Mouse (Mus musculus): ENCODE data around the gene Asna1. TPM values are rescaled to one million over a fixed set of nuclear protein-coding genes. Genes with fewer than 3 reads are reported as not detected.

Gene Asna1
- polyA plus RNA-seq, 1 experiment from 2014 or later, result 103 TPM

GRCm38 (mm10) chr8:84969241-84970134 lies 55.6 kb downstream of the Asna1 start, which contains the start of the genes Gm49661, Prdx2 and Rnaseh2a:
Gene Gm49661, minus strand, starts transcription at chr8:84969433.
Gene Prdx2, plus strand, starts transcription at chr8:84969587.
Gene Rnaseh2a, minus strand, starts transcription at chr8:84969767.
- Histone ChIP-seq H3K4me3 (ENCODE audit: low read depth, low read length) (peak within 1 kb of the TSS; percentile 62), H3K9me3 (ENCODE audit: control insufficient read depth, low read length) (no peaks in the 10 kb centered on the region), H3K36me3 (ENCODE audit: control insufficient read depth, insufficient read depth, low read length) (peaks cover 31% of the 10 kb centered on the region), H3K27ac (ENCODE audit: low read depth, low read length) (peak within 1 kb of the TSS; percentile 96), H3K4me1 (replicated peaks; ENCODE audit: control insufficient read depth, insufficient read depth, low read length) (peaks cover 62% of the 10 kb centered on the region), H3K9ac (ENCODE audit: low read depth, low read length) (peak within 1 kb of the TSS; percentile 90), H3K27me3 (replicated peaks; ENCODE audit: control insufficient read depth, insufficient read depth, low read length) (no peaks in the 10 kb centered on the region), H3K4me2 (peak within 1 kb of the TSS; percentile 99)
- under 1% methylated on average over 56 of the region's 56 CpGs for WGBS
- peak; percentile 53 for ATAC-seq (replicated peaks; ENCODE audit: low FRiP score)
- DNase-seq (ENCODE audit: low spot score), result peak; percentile 90

DNA sequence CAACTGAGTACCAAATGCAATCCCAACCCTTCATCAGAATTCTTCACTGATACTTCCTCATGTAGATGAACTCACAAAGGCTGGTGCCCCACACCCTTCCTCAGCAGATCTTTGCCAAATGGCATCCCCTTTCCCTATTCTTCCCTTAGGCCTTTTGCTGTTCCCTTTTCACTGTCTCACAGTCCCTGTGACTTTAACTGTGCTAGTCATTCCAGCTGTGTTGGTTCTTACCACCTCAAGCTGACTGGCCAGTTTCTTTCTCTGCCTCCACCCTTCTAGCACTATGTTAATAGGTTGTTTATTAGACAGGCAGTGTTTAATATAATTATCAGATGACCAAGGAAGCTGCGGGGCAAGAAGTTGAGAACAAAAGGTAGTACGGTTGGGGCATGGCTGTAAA lies 56.4 kb downstream of the Asna1 start:
- peak overlapping the region; percentile 62 for H3K4me3 ChIP-seq (ENCODE audit: low read depth, low read length)
- no peaks in the 10 kb centered on the region for H3K27me3 ChIP-seq (replicated peaks; ENCODE audit: control insufficient read depth, insufficient read depth, low read length)
- H3K9me3 ChIP-seq (ENCODE audit: control insufficient read depth, low read length), result no peaks in the 10 kb centered on the region
- ATAC-seq (replicated peaks; ENCODE audit: low FRiP score), result no peak
- H3K36me3 ChIP-seq (ENCODE audit: control insufficient read depth, insufficient read depth, low read length), result peaks cover 24% of the 10 kb centered on the region
- peak overlapping the region; percentile 96 for H3K27ac ChIP-seq (ENCODE audit: low read depth, low read length)
- H3K4me2 ChIP-seq, result peak overlapping the region; percentile 99
- peaks cover 65% of the 10 kb centered on the region for H3K4me1 ChIP-seq (replicated peaks; ENCODE audit: control insufficient read depth, insufficient read depth, low read length)
- H3K9ac ChIP-seq (ENCODE audit: low read depth, low read length), result peak overlapping the region; percentile 90
- DNase-seq (ENCODE audit: low spot score), result no peak
- 12% methylated on average over 2 of the region's 2 CpGs for WGBS

Small RNA genes lying within 50 kb of the gene (microRNA-seq; reads per million reads assigned to microRNA genes)
- 2.8 reads per million for gene Mir7070 (ENCODE audit: borderline number of aligned reads)

Other genes starting within 250 kb of the Asna1 start
- gene Nfix, start 224.9 kb downstream of the Asna1 start, polyA plus RNA-seq (2014; fragmentation: Nextera tagmentation; extraction: Ambion mirVana), result 5.0 and 7.1 TPM in 2 replicates
- gene Dand5, start 202.5 kb downstream of the Asna1 start, polyA plus RNA-seq (2014; fragmentation: Nextera tagmentation; extraction: Ambion mirVana), result 4.5 and 4.9 TPM in 2 replicates
- 87.8 and 90.6 TPM in 2 replicates for gene Gadd45gip1, start 193.8 kb downstream of the Asna1 start, polyA plus RNA-seq (2014; fragmentation: Nextera tagmentation; extraction: Ambion mirVana)
- 188 and 191 TPM in 2 replicates for gene Rad23a, start 184.6 kb downstream of the Asna1 start, polyA plus RNA-seq (2014; fragmentation: Nextera tagmentation; extraction: Ambion mirVana)
- gene Calr, start 178.3 kb downstream of the Asna1 start, polyA plus RNA-seq (2014; fragmentation: Nextera tagmentation; extraction: Ambion mirVana), result 860 and 893 TPM in 2 replicates
- 130 TPM in 2 replicates for gene Farsa, start 168.3 kb downstream of the Asna1 start, polyA plus RNA-seq (2014; fragmentation: Nextera tagmentation; extraction: Ambion mirVana)
- gene Syce2, start 153.2 kb downstream of the Asna1 start, polyA plus RNA-seq (2014; fragmentation: Nextera tagmentation; extraction: Ambion mirVana), result 144 and 160 TPM in 2 replicates
- 53.5 and 56.7 TPM in 2 replicates for gene Gcdh, start 131.4 kb downstream of the Asna1 start, polyA plus RNA-seq (2014; fragmentation: Nextera tagmentation; extraction: Ambion mirVana)
- gene Klf1, start 123.4 kb downstream of the Asna1 start, polyA plus RNA-seq (2014; fragmentation: Nextera tagmentation; extraction: Ambion mirVana), result 458 and 504 TPM in 2 replicates
- 11.5 and 12.7 TPM in 2 replicates for gene Dnase2a, start 116.7 kb downstream of the Asna1 start, polyA plus RNA-seq (2014; fragmentation: Nextera tagmentation; extraction: Ambion mirVana)
- gene Mast1, start 87.9 kb downstream of the Asna1 start, polyA plus RNA-seq (2014; fragmentation: Nextera tagmentation; extraction: Ambion mirVana), result 0.14 and 0.29 TPM in 2 replicates
- 0.22 and 0.49 TPM in 2 replicates for gene Rtbdn, start 78.3 kb downstream of the Asna1 start, polyA plus RNA-seq (2014; fragmentation: Nextera tagmentation; extraction: Ambion mirVana)
- gene Gm49661, start 55.8 kb downstream of the Asna1 start, polyA plus RNA-seq (2014; fragmentation: Nextera tagmentation; extraction: Ambion mirVana), result not detected in 2 replicates
- gene Prdx2, start 55.7 kb downstream of the Asna1 start, polyA plus RNA-seq (2014; fragmentation: Nextera tagmentation; extraction: Ambion mirVana), result 1,398 and 1,409 TPM in 2 replicates
- 195 and 197 TPM in 2 replicates for gene Rnaseh2a, start 55.5 kb downstream of the Asna1 start, polyA plus RNA-seq (2014; fragmentation: Nextera tagmentation; extraction: Ambion mirVana)
- 21.1 and 23.2 TPM in 2 replicates for gene Junb, start 46.6 kb downstream of the Asna1 start, polyA plus RNA-seq (2014; fragmentation: Nextera tagmentation; extraction: Ambion mirVana)
- gene Hook2, start 34.7 kb downstream of the Asna1 start, polyA plus RNA-seq (2014; fragmentation: Nextera tagmentation; extraction: Ambion mirVana), result 15.5 and 16.7 TPM in 2 replicates
- 0.13 TPM in 1 of 2 replicates, not detected in the other for gene Best2, start 10.8 kb downstream of the Asna1 start, polyA plus RNA-seq (2014; fragmentation: Nextera tagmentation; extraction: Ambion mirVana)
- 126 and 138 TPM in 2 replicates for gene Trir, start 1.5 kb upstream of the Asna1 start, polyA plus RNA-seq (2014; fragmentation: Nextera tagmentation; extraction: Ambion mirVana)
- gene Tnpo2, start 11.6 kb upstream of the Asna1 start, polyA plus RNA-seq (2014; fragmentation: Nextera tagmentation; extraction: Ambion mirVana), result 17.7 and 19.3 TPM in 2 replicates
- 15.5 and 17.4 TPM in 2 replicates for gene Fbxw9, start 34.8 kb upstream of the Asna1 start, polyA plus RNA-seq (2014; fragmentation: Nextera tagmentation; extraction: Ambion mirVana)
- not detected in 2 replicates for gene Gm5741, start 42.7 kb upstream of the Asna1 start, polyA plus RNA-seq (2014; fragmentation: Nextera tagmentation; extraction: Ambion mirVana)
- gene Dhps, start 46.5 kb upstream of the Asna1 start, polyA plus RNA-seq (2014; fragmentation: Nextera tagmentation; extraction: Ambion mirVana), result 72.5 and 73.8 TPM in 2 replicates
- gene Wdr83os, start 55.5 kb upstream of the Asna1 start, polyA plus RNA-seq (2014; fragmentation: Nextera tagmentation; extraction: Ambion mirVana), result 103 and 105 TPM in 2 replicates
- gene Wdr83, start 56.0 kb upstream of the Asna1 start, polyA plus RNA-seq (2014; fragmentation: Nextera tagmentation; extraction: Ambion mirVana), result 46.4 and 50.4 TPM in 2 replicates
- 38.6 and 40.3 TPM in 2 replicates for gene Man2b1, start 58.0 kb upstream of the Asna1 start, polyA plus RNA-seq (2014; fragmentation: Nextera tagmentation; extraction: Ambion mirVana)
- gene Zfp791, start 97.8 kb upstream of the Asna1 start, polyA plus RNA-seq (2014; fragmentation: Nextera tagmentation; extraction: Ambion mirVana), result 0.71 and 1.1 TPM in 2 replicates
- not detected in 2 replicates for gene Cks1brt, start 126.6 kb upstream of the Asna1 start, polyA plus RNA-seq (2014; fragmentation: Nextera tagmentation; extraction: Ambion mirVana)
- not detected in 2 replicates for gene Olfr371, start 200.7 kb upstream of the Asna1 start, polyA plus RNA-seq (2014; fragmentation: Nextera tagmentation; extraction: Ambion mirVana)

Data from liver, embryonic 11.5 days (tissue).